Mouse (Mus musculus) MEL (cell line): Measurements from ENCODE around the gene 9630041A04Rik.

Source experiments
- BHLHE40 ChIP-seq: IDR thresholded peaks from 2 replicates; pipeline ENCODE4 v1.6.1; 2012; ENCODE audit warnings: low read depth, mild to moderate bottlenecking, inconsistent platforms, low read length, improper control_type of control experiment, borderline replicate concordance
- CTCF ChIP-seq, 3 experiments: IDR thresholded peaks in 2 of 3; conservative IDR thresholded peaks in 1 of 3; 2 replicates each; pipeline ENCODE4 v1.5.1; 2011 to 2012; ENCODE audit warnings: low read length in 3 of 3, low read depth in 2 of 3, mild to moderate bottlenecking in 2 of 3, improper control_type of control experiment in 1 of 3, inconsistent platforms in 1 of 3, mixed read lengths in 1 of 3, moderate library complexity in 1 of 3; ENCODE audit not compliant: control insufficient read depth in 1 of 3, insufficient read depth in 1 of 3, poor library complexity in 1 of 3, severe bottlenecking in 1 of 3
- ELF1 ChIP-seq: IDR thresholded peaks from 2 replicates; pipeline ENCODE4 v1.6.1; 2014; ENCODE audit warnings: low read depth, mild to moderate bottlenecking, inconsistent platforms, low read length, improper control_type of control experiment, moderate library complexity
- GATA1 ChIP-seq: IDR thresholded peaks from 2 replicates; pipeline ENCODE4 v1.6.1; 2011; ENCODE audit warnings: low read depth, low read length, improper control_type of control experiment
- NRF1 ChIP-seq: IDR thresholded peaks from 2 replicates; pipeline ENCODE4 v1.6.1; 2014; ENCODE audit warnings: low read depth, mild to moderate bottlenecking, inconsistent platforms, low read length, improper control_type of control experiment, moderate library complexity; ENCODE audit not compliant: poor library complexity, insufficient read depth, severe bottlenecking
- POLR2AphosphoS2 ChIP-seq: IDR thresholded peaks from 2 replicates; pipeline ENCODE4 v1.6.1; 2011; ENCODE audit warnings: low read length, improper control_type of control experiment

DNA sequence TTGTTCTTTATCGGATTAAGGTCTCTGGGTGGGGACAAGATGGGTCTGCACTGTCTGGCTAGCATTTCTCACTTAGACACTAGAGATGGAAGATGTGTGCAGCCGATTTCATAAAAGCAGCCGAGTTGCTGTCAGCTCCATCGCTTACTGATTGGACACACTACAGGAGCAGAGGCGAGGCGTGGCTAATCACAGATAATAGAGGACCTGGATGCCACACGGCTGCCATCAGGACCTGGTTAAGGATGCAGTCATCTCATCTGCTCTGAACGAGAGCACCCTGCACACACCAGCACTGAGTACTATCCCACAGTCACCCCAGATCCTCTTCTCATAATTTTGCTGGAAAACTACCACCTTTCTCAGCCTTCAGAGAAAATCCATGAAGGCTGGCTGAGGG, 73.2 kb downstream of the 9630041A04Rik start:
- TF ChIP-seq CTCF (IDR thresholded peaks at IDR 0.05 in 2 of 3, conservative IDR thresholded peaks at IDR 0.05 in 1 of 3; ENCODE audit: control insufficient read depth in 1 of 3, insufficient read depth in 1 of 3, low read depth in 2 of 3, low read length in 3 of 3, poor library complexity in 1 of 3, severe bottlenecking in 1 of 3): no peak
- TF ChIP-seq GATA1: no peak
- TF ChIP-seq POLR2AphosphoS2: no peak
- no peak for TF ChIP-seq ELF1
- TF ChIP-seq NRF1: no peak
- no peak for TF ChIP-seq BHLHE40
